Mouse (Mus musculus) ES-Bruce4 (cell line): Measurements from ENCODE around the gene Rsc1a1. TPM values are rescaled to one million over a fixed set of nuclear protein-coding genes. Genes with fewer than 3 reads are reported as not detected.

Experiments
- H3K27ac ChIP-seq: 2 replicates; pipeline ENCODE4 v1.5.1; 2012; ENCODE audit warnings: low read length, inconsistent platforms; ENCODE audit not compliant: insufficient read depth
- H3K27me3 ChIP-seq: 2 replicates; pipeline ENCODE4 v1.6.1; 2012; ENCODE audit warnings: mild to moderate bottlenecking, low read length, inconsistent platforms; ENCODE audit not compliant: control insufficient read depth, poor library complexity, insufficient read depth, severe bottlenecking
- H3K36me3 ChIP-seq: 2 replicates; pipeline ENCODE4 v1.6.1; 2012; ENCODE audit warnings: inconsistent platforms, mild to moderate bottlenecking, low read length, moderate library complexity; ENCODE audit not compliant: control insufficient read depth, poor library complexity, insufficient read depth, severe bottlenecking
- H3K4me1 ChIP-seq: one replicate; pipeline ENCODE4 v1.8.1; 2011; ENCODE audit warnings: low read length; ENCODE audit not compliant: control insufficient read depth, insufficient read depth
- H3K4me3 ChIP-seq: 2 replicates; pipeline ENCODE4 v1.5.1; 2011; ENCODE audit warnings: low read depth, mild to moderate bottlenecking, low read length
- H3K9ac ChIP-seq: 2 replicates; pipeline ENCODE4 v1.6.1; 2012; ENCODE audit warnings: low read depth, mild to moderate bottlenecking, inconsistent platforms; ENCODE audit not compliant: poor library complexity, severe bottlenecking
- H3K9me3 ChIP-seq: replicated peaks from 2 replicates; pipeline ENCODE4 v1.6.1; 2012; ENCODE audit warnings: mild to moderate bottlenecking, low read length, inconsistent platforms; ENCODE audit not compliant: control insufficient read depth, poor library complexity, insufficient read depth, severe bottlenecking
- CTCF ChIP-seq: IDR thresholded peaks from one replicate; pipeline ENCODE4 v1.8.1; 2011; ENCODE audit warnings: low read depth, low read length
- EP300 ChIP-seq: IDR thresholded peaks from 2 replicates; pipeline ENCODE4 v1.6.1; 2011; ENCODE audit warnings: low read depth, low read length; ENCODE audit not compliant: insufficient read depth
- POLR2A ChIP-seq: IDR thresholded peaks from one replicate; pipeline ENCODE4 v1.8.1; 2011; ENCODE audit warnings: low read length; ENCODE audit not compliant: insufficient read depth
- polyA plus RNA-seq: library from polyadenylated mRNA; stranded (reverse); fragments of >200 nt; gene quantifications from 2 replicates; pipeline ENCODE4 v1.2.4, GENCODE M21; 2011; ENCODE audit warnings: low read depth; ENCODE audit not compliant: missing spikeins, insufficient read depth, insufficient read length

The Rsc1a1 gene
- polyA plus RNA-seq, 1 experiment: 4.1 TPM

- Histone ChIP-seq H3K9ac (no peak overlapping the region), H3K4me1 (no peaks in the 10 kb centered on the region), H3K27ac (no peak overlapping the region), H3K27me3 (no peaks in the 10 kb centered on the region), H3K4me3 (no peak overlapping the region), H3K9me3 (no peaks in the 10 kb centered on the region), H3K36me3 (no peaks in the 10 kb centered on the region)
- TF ChIP-seq POLR2A: no peak
- no peak for TF ChIP-seq CTCF
- no peak for TF ChIP-seq EP300
Observed at GRCm38 (mm10) chr4:141654509-141654908, 30.9 kb downstream of the Rsc1a1 start.

- Histone ChIP-seq H3K36me3 (no peaks in the 10 kb centered on the region), H3K4me3 (no peak overlapping the region), H3K4me1 (no peaks in the 10 kb centered on the region), H3K9me3 (no peaks in the 10 kb centered on the region), H3K27me3 (no peaks in the 10 kb centered on the region), H3K9ac (no peak overlapping the region), H3K27ac (no peak overlapping the region)
- TF ChIP-seq POLR2A: no peak
- no peak for TF ChIP-seq CTCF
- no peak for TF ChIP-seq EP300
Observed at GRCm38 (mm10) chr4:141653813-141654212, 31.6 kb downstream of the Rsc1a1 start.

GRCm38 (mm10) chr4:141653044-141653443 lies 32.4 kb downstream of the Rsc1a1 start:
- Histone ChIP-seq H3K4me1 (no peaks in the 10 kb centered on the region), H3K9ac (no peak overlapping the region), H3K27me3 (no peaks in the 10 kb centered on the region), H3K4me3 (no peak overlapping the region), H3K27ac (no peak overlapping the region), H3K9me3 (no peaks in the 10 kb centered on the region), H3K36me3 (no peaks in the 10 kb centered on the region)
- TF ChIP-seq EP300 (no peak), CTCF (no peak), POLR2A (no peak)

GRCm38 (mm10) chr4:141651944-141652343 lies 33.5 kb downstream of the Rsc1a1 start:
- Histone ChIP-seq H3K27me3 (no peaks in the 10 kb centered on the region), H3K36me3 (no peaks in the 10 kb centered on the region), H3K9me3 (no peaks in the 10 kb centered on the region), H3K9ac (no peak overlapping the region), H3K27ac (no peak overlapping the region), H3K4me3 (no peak overlapping the region), H3K4me1 (no peaks in the 10 kb centered on the region)
- TF ChIP-seq POLR2A (no peak), CTCF (no peak), EP300 (no peak)

- TF ChIP-seq EP300 (no peak), POLR2A (no peak), CTCF (no peak)
- H3K4me3 ChIP-seq: no peak overlapping the region
- no peak overlapping the region for H3K9ac ChIP-seq
- no peaks in the 10 kb centered on the region for H3K4me1 ChIP-seq
- no peak overlapping the region for H3K27ac ChIP-seq
- H3K27me3 ChIP-seq: no peaks in the 10 kb centered on the region
- H3K9me3 ChIP-seq: no peaks in the 10 kb centered on the region
- no peaks in the 10 kb centered on the region for H3K36me3 ChIP-seq
Observed at GRCm38 (mm10) chr4:141651286-141651685, 34.1 kb downstream of the Rsc1a1 start.

GRCm38 (mm10) chr4:141649244-141649643 lies 36.2 kb downstream of the Rsc1a1 start:
- no peak overlapping the region for H3K9ac ChIP-seq
- no peaks in the 10 kb centered on the region for H3K36me3 ChIP-seq
- no peaks in the 10 kb centered on the region for H3K9me3 ChIP-seq
- H3K27me3 ChIP-seq: no peaks in the 10 kb centered on the region
- no peak overlapping the region for H3K27ac ChIP-seq
- TF ChIP-seq EP300: no peak
- TF ChIP-seq POLR2A: no peak
- TF ChIP-seq CTCF: no peak
- no peak overlapping the region for H3K4me3 ChIP-seq
- H3K4me1 ChIP-seq: no peaks in the 10 kb centered on the region
